ENCODE assay signal across 8 mouse cellular contexts in genomic region chr2:4300816-4301215, GRCm38 (mm10).
A peak's percentile ranks its signal among the peaks of the same experiment; 100 is the strongest.
DNase-seq lines count a peak whose midpoint lies in the region; ATAC-seq and TF ChIP-seq lines count a peak whose summit lies in the region.

No protein-coding gene starts in this region.

- H3K27ac ChIP-seq in forebrain, postnatal 0 days (ENCODE audit: low read depth, low read length): no peak overlapping the region
- peak overlapping the region; percentile 30 for H3K27ac ChIP-seq in liver, embryonic 12.5 days

- H3K4me1 ChIP-seq in forebrain, postnatal 0 days (ENCODE audit: insufficient read depth): peaks cover 15% of the 10 kb centered on the region
- 0 out of 2 replicates have a peak, but pooled peaks cover 4% of the 10 kb centered on the region for H3K4me1 ChIP-seq in liver, embryonic 12.5 days

- H3K27me3 ChIP-seq in forebrain, postnatal 0 days (ENCODE audit: insufficient read depth, low read length): no peaks in the 10 kb centered on the region
- H3K27me3 ChIP-seq in liver, embryonic 12.5 days (replicated peaks): peaks cover 18% of the 10 kb centered on the region

- 26% methylated on average over 8 of the region's 8 CpGs for WGBS in forebrain, postnatal 0 days
- 16% methylated on average over 8 of the region's 8 CpGs for WGBS in liver, embryonic 12.5 days (ENCODE audit: insufficient replicate concordance)

- no peak overlapping the region for H3K9ac ChIP-seq in forebrain, postnatal 0 days
- no peak overlapping the region for H3K9ac ChIP-seq in liver, embryonic 12.5 days

- peak overlapping the region; percentile 2; the same call in 1 of the 2 replicates for H3K4me3 ChIP-seq in forebrain, postnatal 0 days (ENCODE audit: low read depth, low read length)
- peak overlapping the region; percentile 23; the same call in 1 of the 2 replicates for H3K4me3 ChIP-seq in liver, embryonic 12.5 days

- ATAC-seq in forebrain, postnatal 0 days: peak; percentile 45; the same call in 1 of the 2 replicates
- ATAC-seq in liver, embryonic 12.5 days: no peak

- TF ChIP-seq CTCF in forebrain, postnatal 0 days (IDR thresholded peaks at IDR 0.05; ENCODE audit: low read depth): no peak

- H3K9me3 ChIP-seq in forebrain, postnatal 0 days (ENCODE audit: low read length): no peaks in the 10 kb centered on the region
- H3K9me3 ChIP-seq in liver, embryonic 12.5 days (replicated peaks): no peaks in the 10 kb centered on the region

- peak; percentile 9 to 20 for DNase-seq in cerebellum, postnatal 14 days
- DNase-seq in cerebellum, postnatal 10 days: no peak
- peak; percentile 51 for DNase-seq in 3T3-L1 (ENCODE audit: low read depth, low spot score)
- peak; percentile 33 for DNase-seq in forebrain, postnatal 0 days
- no peak for DNase-seq in thymus, postnatal 10 days (ENCODE audit: low spot score in 2 of 2)
- no peak for DNase-seq in B cell, adult 2 months
- DNase-seq in spleen, postnatal 36 days (ENCODE audit: low spot score in 2 of 2): no peak

- peak overlapping the region; percentile 28 for H3K4me2 ChIP-seq in forebrain, postnatal 0 days (ENCODE audit: low read depth)
- peak overlapping the region; percentile 44 for H3K4me2 ChIP-seq in liver, embryonic 12.5 days

- H3K36me3 ChIP-seq in forebrain, postnatal 0 days (ENCODE audit: insufficient read depth): no peaks in the 10 kb centered on the region
- no peaks in the 10 kb centered on the region for H3K36me3 ChIP-seq in liver, embryonic 12.5 days

Comparison
In these comparisons a context has a peak if more than half of its experiments do, and no peak if none do; other contexts are left out.
1. DNase-seq: peak in cerebellum, postnatal 14 days (2 of 2), 3T3-L1 (single experiment) and forebrain, postnatal 0 days (single experiment); none in cerebellum, postnatal 10 days (0 of 2), thymus, postnatal 10 days (0 of 2), B cell, adult 2 months (0 of 2) and spleen, postnatal 36 days (0 of 2).